Mouse (Mus musculus) embryonic facial prominence, embryonic 14.5 days (tissue): ENCODE measurements around the gene Trim80. TPM values are rescaled to one million over a fixed set of nuclear protein-coding genes. Genes with fewer than 3 reads are reported as not detected.
"Not testable (repeated sequence)": the region's sequence is repeated elsewhere in the genome, so short reads cannot be mapped to it uniquely, and the experiment has no call there.

ENCODE experiments used
- ATAC-seq: fragments of 200-750 bp; cut with Nextera tagmentation; 2 replicates; pipeline ENCODE4 v1.8.0; 2017; ENCODE audit warnings: low read depth, moderate number of reproducible peaks, moderate TSS enrichment
- DNase-seq: peaks from one replicate; pipeline ENCODE4 v3.0.0-alpha.2; 2015; ENCODE audit warnings: low spot score
- H3K27ac ChIP-seq: fragments of 300-500 bp; sonication (generic); replicated peaks from 2 replicates; pipeline ENCODE4 v1.5.1; 2014; ENCODE audit warnings: low read depth, mild to moderate bottlenecking, low read length, moderate library complexity
- H3K27me3 ChIP-seq: fragments of 300-500 bp; sonication (generic); replicated peaks from 2 replicates; pipeline ENCODE4 v1.6.1; 2014; ENCODE audit warnings: low read length; ENCODE audit not compliant: control insufficient read depth, insufficient read depth
- H3K36me3 ChIP-seq: fragments of 300-500 bp; sonication (generic); 2 replicates; pipeline ENCODE4 v1.6.1; 2014; ENCODE audit warnings: low read length, mixed read lengths; ENCODE audit not compliant: control insufficient read depth, insufficient read depth
- H3K4me1 ChIP-seq: fragments of 300-500 bp; sonication (generic); 2 replicates; pipeline ENCODE4 v1.6.1; 2014; ENCODE audit warnings: antibody characterized with exemption, low read length; ENCODE audit not compliant: control insufficient read depth, insufficient read depth
- H3K4me2 ChIP-seq: fragments of 300-500 bp; sonication (generic); 2 replicates; pipeline ENCODE4 v1.6.1; 2014; ENCODE audit warnings: low read depth, mild to moderate bottlenecking, low read length, moderate library complexity, mixed read lengths
- H3K4me3 ChIP-seq: fragments of 300-500 bp; sonication (generic); 2 replicates; pipeline ENCODE4 v1.5.1; 2014; ENCODE audit warnings: low read depth, mild to moderate bottlenecking, low read length
- H3K9ac ChIP-seq: fragments of 300-500 bp; sonication (generic); 2 replicates; pipeline ENCODE4 v1.6.1; 2014; ENCODE audit warnings: low read depth, mild to moderate bottlenecking, low read length, moderate library complexity, mixed read lengths
- H3K9me3 ChIP-seq: fragments of 300-500 bp; sonication (generic); 2 replicates; pipeline ENCODE4 v1.6.1; 2016; ENCODE audit warnings: low read length; ENCODE audit not compliant: control insufficient read depth
- WGBS: fragments of 180-500 bp; shearing (Covaris S2); extraction: QIAGEN DNeasy Blood & Tissue Kit; methylation state at CpG from one replicate; pipeline ENCODE4 v1.1.7; 2014; 5-methylcytosine and 5-hydroxymethylcytosine counted together
- microRNA-seq: library from miRNA; unstranded; fragments of <30 nt; microRNA quantifications from one replicate; pipeline ENCODE4, GENCODE M21; 2016; ENCODE audit warnings: borderline number of aligned reads
- polyA plus RNA-seq: library from polyadenylated mRNA; unstranded; fragments of >200 nt; fragmentation: Nextera tagmentation; extraction: Ambion mirVana; gene quantifications from 2 replicates; pipeline ENCODE4 v1.2.1, GENCODE M21; 2014

The Trim80 gene
- polyA plus RNA-seq, 1 experiment from 2014 or later, result 0.11 TPM

DNA sequence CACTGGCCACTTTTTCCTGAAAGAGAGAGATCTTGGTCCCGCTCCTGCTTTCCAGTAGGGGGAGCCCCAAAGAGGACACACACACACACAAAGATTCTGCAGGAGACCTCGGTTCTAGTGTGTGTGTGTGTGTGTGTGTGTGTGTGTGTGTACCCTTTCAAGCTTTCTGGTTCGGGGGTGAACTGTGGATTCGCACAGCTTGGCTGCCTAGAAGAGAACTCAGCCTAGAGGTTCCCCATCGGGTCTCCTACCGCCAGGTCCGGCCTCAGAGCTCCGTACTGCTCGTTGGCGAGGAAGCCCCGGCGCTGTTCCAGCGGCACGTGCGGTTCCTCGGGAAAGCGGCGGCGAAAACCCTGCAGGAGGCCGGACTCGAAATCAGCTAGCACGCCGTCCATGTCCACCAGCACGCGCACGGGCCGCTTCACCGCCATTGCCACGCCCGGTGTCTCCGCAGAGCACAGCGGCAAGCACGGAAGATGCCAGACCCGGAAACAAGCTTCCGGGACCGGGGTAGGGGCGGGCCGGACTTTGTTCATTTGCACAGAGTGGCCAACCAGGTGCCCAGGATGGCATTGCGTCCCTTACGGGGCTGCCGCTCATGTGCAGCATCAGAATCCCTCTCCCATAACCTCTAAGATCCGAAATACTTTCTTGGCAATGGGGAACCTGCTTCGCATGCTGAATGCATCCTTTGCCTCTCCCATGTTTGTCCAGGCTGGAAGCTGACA lies 51.2 kb downstream of the Trim80 start, which contains the start of gene Nt5c:
Gene Nt5c, minus strand, starts transcription at position 507 of the 728 bp plus-strand sequence.
- ATAC-seq, result peak; percentile 86
- Histone ChIP-seq H3K36me3 (peaks cover 12% of the 10 kb centered on the region; the same call in 1 of the 2 replicates), H3K9me3 (no peaks in the 10 kb centered on the region), H3K4me2 (peak within 1 kb of the TSS; percentile 80), H3K27me3 (no peaks in the 10 kb centered on the region), H3K4me1 (peaks cover 12% of the 10 kb centered on the region; the same call in 1 of the 2 replicates), H3K9ac (peak within 1 kb of the TSS; percentile 70), H3K27ac (peak within 1 kb of the TSS; percentile 78), H3K4me3 (peak within 1 kb of the TSS; percentile 69)
- under 1% methylated on average over 30 of the region's 43 CpGs for WGBS
- peak; percentile 89 for DNase-seq

DNA sequence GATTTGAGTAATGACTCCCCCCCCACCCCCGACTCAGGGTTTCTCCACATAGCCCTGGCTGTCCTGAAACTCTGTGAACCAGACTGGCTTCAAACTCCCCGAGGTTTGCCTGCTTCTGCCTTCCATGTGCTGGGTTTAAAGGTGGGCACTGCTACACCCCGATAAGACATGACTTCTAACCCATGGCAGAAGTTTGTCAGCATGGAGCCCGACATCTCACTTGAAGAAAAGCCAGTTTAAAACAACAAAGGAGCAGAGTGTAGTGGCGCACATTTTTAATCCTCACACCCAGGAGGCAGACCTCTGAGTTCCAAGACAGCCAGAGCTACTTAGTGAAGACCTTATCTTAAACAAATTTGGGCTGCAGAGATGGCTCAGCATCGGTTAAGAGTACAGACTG lies 52.0 kb downstream of the Trim80 start:
- Histone ChIP-seq H3K4me2 (peak overlapping the region; percentile 80), H3K36me3 (peaks cover 19% of the 10 kb centered on the region), H3K4me3 (peak overlapping the region; percentile 69), H3K9ac (peak overlapping the region; percentile 70), H3K27me3 (no peaks in the 10 kb centered on the region), H3K9me3 (no peaks in the 10 kb centered on the region), H3K27ac (no peak overlapping the region), H3K4me1 (peaks cover 12% of the 10 kb centered on the region; the same call in 1 of the 2 replicates)
- ATAC-seq, result no peak
- WGBS, result 34% methylated on average over 6 of the region's 6 CpGs
- DNase-seq, result no peak

DNA sequence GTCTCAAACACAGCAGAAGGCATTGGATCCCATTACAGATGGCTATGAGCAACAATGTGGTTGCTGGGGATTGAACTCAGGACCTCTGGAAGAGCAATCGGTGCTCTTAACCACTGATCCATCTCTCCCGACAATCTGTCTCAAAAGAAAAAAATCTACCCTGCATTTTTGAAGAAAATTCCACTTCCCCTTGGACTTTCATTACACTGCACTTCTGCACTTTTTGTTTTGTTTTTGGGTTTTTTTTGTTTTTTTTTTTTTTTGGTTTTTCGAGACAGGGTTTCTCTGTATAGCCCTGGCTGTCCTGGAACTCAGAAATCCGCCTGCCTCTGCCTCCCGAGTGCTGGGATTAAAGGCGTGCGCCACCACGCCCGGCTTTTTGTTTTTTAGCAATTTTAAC lies 56.2 kb downstream of the Trim80 start:
- not testable (repeated sequence) for H3K9me3 ChIP-seq, H3K27ac ChIP-seq, H3K4me2 ChIP-seq, H3K4me3 ChIP-seq, H3K27me3 ChIP-seq, H3K4me1 ChIP-seq, ATAC-seq, H3K9ac ChIP-seq, DNase-seq
- 88% methylated on average over 9 of the region's 9 CpGs for WGBS
- peaks cover 47% of the 10 kb centered on the region for H3K36me3 ChIP-seq

Small RNAs within 50 kb of the gene (microRNA-seq; reads per million reads assigned to microRNA genes)
- 0.50 reads per million for gene Mir3968

Other genes with a start within 250 kb of the Trim80 start
- gene Grin2c, start 173.3 kb upstream of the Trim80 start, polyA plus RNA-seq, result not detected in 2 replicates
- 10.4 and 11.0 TPM in 2 replicates for gene Fdxr, start 163.5 kb upstream of the Trim80 start, polyA plus RNA-seq
- 0.24 and 0.52 TPM in 2 replicates for gene Fads6, start 142.9 kb upstream of the Trim80 start, polyA plus RNA-seq
- not detected in 2 replicates for gene Otop2, start 133.4 kb upstream of the Trim80 start, polyA plus RNA-seq
- gene Ush1g, start 118.5 kb upstream of the Trim80 start, polyA plus RNA-seq, result not detected in 2 replicates
- gene Otop3, start 105.8 kb upstream of the Trim80 start, polyA plus RNA-seq, result 0.21 TPM in 1 of 2 replicates, not detected in the other
- gene Hid1, start 72.8 kb upstream of the Trim80 start, polyA plus RNA-seq, result 10.3 and 10.5 TPM in 2 replicates
- 11.7 and 12.3 TPM in 2 replicates for gene Cdr2l, start 58.6 kb upstream of the Trim80 start, polyA plus RNA-seq
- gene Mrpl58, start 36.8 kb upstream of the Trim80 start, polyA plus RNA-seq, result 175 and 185 TPM in 2 replicates
- gene Atp5h, start 20.6 kb upstream of the Trim80 start, polyA plus RNA-seq, result 841 and 943 TPM in 2 replicates
- gene Kctd2, start 20.4 kb upstream of the Trim80 start, polyA plus RNA-seq, result 21.8 and 22.6 TPM in 2 replicates
- gene Slc16a5, start 21.9 kb downstream of the Trim80 start, polyA plus RNA-seq, result 0.15 and 0.18 TPM in 2 replicates
- 7.6 TPM in 2 replicates for gene Armc7, start 35.1 kb downstream of the Trim80 start, polyA plus RNA-seq
- 70.9 and 74.8 TPM in 2 replicates for gene Nt5c, start 51.3 kb downstream of the Trim80 start, polyA plus RNA-seq
- gene Jpt1, start 73.8 kb downstream of the Trim80 start, polyA plus RNA-seq, result 576 and 619 TPM in 2 replicates
- 838 and 864 TPM in 2 replicates for gene Sumo2, start 95.7 kb downstream of the Trim80 start, polyA plus RNA-seq
- gene Nup85, start 123.9 kb downstream of the Trim80 start, polyA plus RNA-seq, result 128 and 143 TPM in 2 replicates
- 82.8 and 87.6 TPM in 2 replicates for gene Mrps7, start 163.4 kb downstream of the Trim80 start, polyA plus RNA-seq
- 16.5 and 17.9 TPM in 2 replicates for gene Gga3, start 163.5 kb downstream of the Trim80 start, polyA plus RNA-seq
- 22.7 and 28.5 TPM in 2 replicates for gene Mif4gd, start 172.4 kb downstream of the Trim80 start, polyA plus RNA-seq
- 23.4 and 24.6 TPM in 2 replicates for gene Slc25a19, start 187.8 kb downstream of the Trim80 start, polyA plus RNA-seq